Mouse (Mus musculus) stomach, postnatal 0 days (tissue): Measurements from ENCODE around the gene Uqcrq.

Experiments
- CTCF ChIP-seq: IDR thresholded peaks from 2 replicates; pipeline ENCODE4 v1.5.1; 2016; ENCODE audit warnings: antibody characterized with exemption, low read depth, mild to moderate bottlenecking, moderate library complexity
- EP300 ChIP-seq: optimal IDR thresholded peaks from 2 replicates; pipeline ENCODE3; 2016; ENCODE audit warnings: antibody characterized with exemption

- TF ChIP-seq CTCF = no peak
- TF ChIP-seq EP300 = no peak
These were observed 20.7 kb upstream of the Uqcrq start for GRCm38 (mm10) chr11:53451361-53451760.
